Mouse (Mus musculus): ENCODE measurements around the gene Vhl. TPM values are rescaled to one million over a fixed set of nuclear protein-coding genes. Genes with fewer than 3 reads are reported as not detected.

The Vhl gene
- polyA plus RNA-seq, 1 experiment from 2014 or later, result 25.6 TPM

DNA sequence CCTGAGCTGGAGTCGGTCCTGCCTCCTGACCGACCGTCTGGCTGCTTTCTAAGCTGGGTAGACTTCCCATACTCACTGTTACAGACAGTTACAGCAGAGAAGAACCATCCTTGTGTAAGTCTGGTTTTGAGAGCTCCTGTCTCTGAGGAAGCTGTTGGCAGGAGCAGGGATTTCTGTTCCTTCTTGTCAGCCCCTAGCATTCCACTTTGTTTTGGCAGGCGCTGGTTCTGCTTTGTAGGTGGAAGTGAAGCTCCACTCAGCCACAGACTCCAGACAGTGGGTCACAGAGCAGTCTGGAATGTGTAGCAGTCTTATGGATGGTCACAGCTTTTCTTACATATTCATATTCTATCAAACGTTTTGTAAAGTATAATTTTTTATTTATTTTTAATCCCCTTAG, 6.6 kb downstream of the Vhl start:
- H3K4me1 ChIP-seq (replicated peaks), result peaks cover 3% of the 10 kb centered on the region
- H3K36me3 ChIP-seq, result peaks cover 40% of the 10 kb centered on the region
- no peak overlapping the region for H3K27ac ChIP-seq
- H3K4me2 ChIP-seq, result no peak overlapping the region
- no peaks in the 10 kb centered on the region for H3K27me3 ChIP-seq
- no peak for ATAC-seq (replicated peaks; ENCODE audit: insufficient number of reproducible peaks, insufficient read depth, low FRiP score, low read depth)
- H3K4me3 ChIP-seq, result no peak overlapping the region
- H3K9ac ChIP-seq, result no peak overlapping the region
- 73% methylated on average over 5 of the region's 5 CpGs for WGBS
- no peaks in the 10 kb centered on the region for H3K9me3 ChIP-seq (replicated peaks)

DNA sequence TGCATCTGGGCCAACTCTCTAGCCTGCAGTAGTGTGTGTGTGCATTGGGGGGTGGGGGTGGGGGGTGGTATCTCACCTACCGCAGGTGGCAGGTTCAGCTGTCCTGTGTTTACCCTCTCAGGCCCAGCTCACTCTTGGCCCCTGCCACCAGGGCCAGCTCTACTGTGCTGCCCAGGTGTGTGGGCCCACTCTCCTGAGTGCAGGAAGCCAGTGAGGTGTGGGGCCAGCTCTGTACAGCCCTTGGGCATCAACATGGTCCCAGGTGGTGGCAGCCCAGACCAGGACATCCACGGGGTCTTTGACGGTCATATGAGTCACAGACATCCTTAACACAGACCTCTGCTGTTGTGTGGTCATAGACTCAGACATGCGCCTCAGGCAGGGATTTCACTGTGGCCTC, 9.1 kb downstream of the Vhl start:
- WGBS, result 88% methylated on average over 4 of the region's 4 CpGs
- no peak overlapping the region for H3K4me2 ChIP-seq
- H3K27ac ChIP-seq, result no peak overlapping the region
- no peaks in the 10 kb centered on the region for H3K27me3 ChIP-seq
- peaks cover 35% of the 10 kb centered on the region for H3K36me3 ChIP-seq
- H3K9me3 ChIP-seq (replicated peaks), result no peaks in the 10 kb centered on the region
- H3K4me1 ChIP-seq (replicated peaks), result no peaks in the 10 kb centered on the region
- no peak overlapping the region for H3K4me3 ChIP-seq
- ATAC-seq (replicated peaks; ENCODE audit: insufficient number of reproducible peaks, insufficient read depth, low FRiP score, low read depth), result no peak; the same call in 1 of the 2 replicates
- H3K9ac ChIP-seq, result no peak overlapping the region

DNA sequence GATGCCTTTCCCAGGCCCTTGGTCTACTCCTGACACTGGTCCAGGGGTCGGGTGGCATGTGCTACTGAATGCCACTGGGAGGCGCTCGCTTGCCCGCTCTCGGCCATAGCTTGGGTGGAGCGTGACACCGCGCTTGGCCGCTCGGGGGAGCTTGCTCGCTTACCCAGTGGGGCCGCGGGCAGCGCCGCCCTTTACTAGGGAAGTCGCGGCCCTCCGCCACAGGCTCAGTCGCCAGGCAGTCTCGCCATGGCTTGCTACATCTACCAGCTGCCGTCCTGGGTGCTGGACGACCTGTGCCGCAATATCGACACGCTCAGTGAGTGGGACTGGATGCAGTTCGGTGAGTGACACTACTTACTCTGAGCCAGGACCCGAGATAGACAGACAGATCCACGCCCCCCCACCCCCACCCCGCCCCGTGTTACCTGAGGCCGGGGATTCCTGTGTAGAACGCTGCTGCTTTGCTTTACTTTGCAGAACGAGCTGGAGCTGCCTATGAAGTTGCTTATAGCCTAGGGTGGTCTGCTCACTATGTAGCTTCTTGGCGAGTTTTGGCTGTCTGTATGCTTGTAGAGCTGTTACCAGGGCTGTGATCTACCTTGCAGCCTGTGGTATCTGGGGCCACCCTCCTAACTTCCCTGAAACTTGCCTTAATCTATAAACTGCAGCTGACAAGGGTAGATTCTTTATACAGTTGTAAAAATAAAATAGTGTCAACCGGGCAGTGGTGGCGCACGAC, 14.7 kb downstream of the Vhl start, which contains the start of gene Irak2:
Gene Irak2 (plus strand): TSS at position 166 of the 739 bp plus-strand sequence.
- Histone ChIP-seq H3K4me2 (peak within 1 kb of the TSS; percentile 68), H3K4me3 (peak within 1 kb of the TSS; percentile 62), H3K27me3 (no peaks in the 10 kb centered on the region), H3K27ac (0 out of 2 replicates have a peak within 1 kb of the TSS, but pooled peaks have one; percentile 41), H3K9me3 (replicated peaks) (no peaks in the 10 kb centered on the region), H3K4me1 (replicated peaks) (peaks cover 5% of the 10 kb centered on the region; the same call in 1 of the 2 replicates), H3K9ac (peak within 1 kb of the TSS; percentile 68), H3K36me3 (no peaks in the 10 kb centered on the region)
- ATAC-seq (replicated peaks; ENCODE audit: insufficient number of reproducible peaks, insufficient read depth, low FRiP score, low read depth), result peak; percentile 94
- 7% methylated on average over 37 of the region's 37 CpGs for WGBS

DNA sequence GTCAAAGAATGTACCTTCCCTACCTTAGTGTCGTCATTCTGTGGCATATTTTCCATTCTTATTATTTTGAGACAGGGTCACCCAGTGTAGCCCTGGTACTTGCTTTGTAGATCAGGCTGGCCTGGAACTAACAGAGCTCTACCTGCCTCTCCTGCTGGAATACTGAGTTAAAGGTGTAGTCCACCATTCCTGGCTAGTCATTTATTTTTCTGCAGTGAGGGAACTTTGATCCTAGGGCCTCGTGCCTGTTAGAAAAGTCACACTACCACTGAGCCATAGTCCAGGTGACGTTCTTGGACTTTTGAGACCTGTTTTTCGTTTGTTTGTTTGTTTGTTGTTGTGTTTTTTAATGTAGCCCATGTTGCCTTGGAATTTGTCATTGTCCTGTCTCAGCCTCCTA, 15.4 kb downstream of the Vhl start:
- WGBS, result 76% methylated on average over 4 of the region's 4 CpGs
- peaks cover 5% of the 10 kb centered on the region; the same call in 1 of the 2 replicates for H3K4me1 ChIP-seq (replicated peaks)
- ATAC-seq (replicated peaks; ENCODE audit: insufficient number of reproducible peaks, insufficient read depth, low FRiP score, low read depth), result no peak
- H3K9me3 ChIP-seq (replicated peaks), result no peaks in the 10 kb centered on the region
- no peaks in the 10 kb centered on the region for H3K27me3 ChIP-seq
- no peak overlapping the region for H3K9ac ChIP-seq
- H3K4me2 ChIP-seq, result peak overlapping the region; percentile 68; the same call in 1 of the 2 replicates
- H3K27ac ChIP-seq, result no peak overlapping the region
- no peaks in the 10 kb centered on the region for H3K36me3 ChIP-seq
- H3K4me3 ChIP-seq, result peak overlapping the region; percentile 62; the same call in 1 of the 2 replicates

DNA sequence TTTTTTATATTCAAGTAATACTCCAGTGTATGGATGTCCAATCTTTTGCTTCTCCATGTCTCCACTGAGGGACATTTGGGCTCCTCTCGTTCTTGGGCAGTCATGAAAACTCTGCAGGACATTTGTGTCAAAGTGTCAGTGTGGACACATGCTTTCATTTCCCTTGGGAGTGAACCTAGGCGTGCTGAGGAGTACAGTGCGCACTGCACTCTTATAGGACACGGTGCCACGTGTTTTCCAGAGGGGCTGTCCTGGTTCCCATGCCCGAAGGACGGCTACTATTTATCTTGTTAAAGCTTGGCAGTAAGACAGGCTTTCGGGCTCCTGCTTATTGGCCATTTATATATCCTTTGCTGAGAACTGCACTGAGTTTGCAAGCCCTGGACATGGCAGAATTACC, 18.8 kb downstream of the Vhl start:
- Histone ChIP-seq H3K27me3 (no peaks in the 10 kb centered on the region), H3K4me1 (replicated peaks) (peaks cover 5% of the 10 kb centered on the region; the same call in 1 of the 2 replicates), H3K9ac (no peak overlapping the region), H3K9me3 (replicated peaks) (no peaks in the 10 kb centered on the region), H3K4me2 (no peak overlapping the region), H3K36me3 (no peaks in the 10 kb centered on the region), H3K27ac (no peak overlapping the region), H3K4me3 (no peak overlapping the region)
- 75% methylated on average over 8 of the region's 8 CpGs for WGBS
- ATAC-seq (replicated peaks; ENCODE audit: insufficient number of reproducible peaks, insufficient read depth, low FRiP score, low read depth), result no peak

DNA sequence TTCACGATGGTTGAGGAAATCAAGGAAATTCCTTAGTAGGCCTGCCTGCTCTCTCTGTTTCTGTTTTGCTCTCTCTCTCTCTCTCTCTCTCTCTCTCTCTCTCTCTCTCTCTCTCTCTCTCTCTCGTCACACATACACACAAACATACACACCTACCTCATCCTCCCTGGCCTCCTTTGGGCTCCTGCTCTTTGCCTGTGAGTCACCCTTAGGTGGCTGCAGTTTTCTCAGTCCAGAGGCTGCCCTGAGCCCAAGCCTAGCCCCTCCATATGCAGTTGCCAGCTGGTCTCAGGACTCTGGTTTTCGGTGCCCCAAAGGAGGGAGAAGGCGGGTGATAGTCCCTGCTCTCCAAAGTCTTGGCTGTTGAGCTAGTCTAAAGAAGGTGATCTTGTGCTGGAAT, 19.3 kb downstream of the Vhl start:
- 60% methylated on average over 4 of the region's 4 CpGs for WGBS
- ATAC-seq (replicated peaks; ENCODE audit: insufficient number of reproducible peaks, insufficient read depth, low FRiP score, low read depth), result no peak
- H3K9me3 ChIP-seq (replicated peaks), result no peaks in the 10 kb centered on the region
- H3K4me1 ChIP-seq (replicated peaks), result peaks cover 4% of the 10 kb centered on the region; the same call in 1 of the 2 replicates
- no peak overlapping the region for H3K9ac ChIP-seq
- H3K27me3 ChIP-seq, result no peaks in the 10 kb centered on the region
- H3K27ac ChIP-seq, result no peak overlapping the region
- H3K4me3 ChIP-seq, result no peak overlapping the region
- no peaks in the 10 kb centered on the region for H3K36me3 ChIP-seq
- H3K4me2 ChIP-seq, result no peak overlapping the region

DNA sequence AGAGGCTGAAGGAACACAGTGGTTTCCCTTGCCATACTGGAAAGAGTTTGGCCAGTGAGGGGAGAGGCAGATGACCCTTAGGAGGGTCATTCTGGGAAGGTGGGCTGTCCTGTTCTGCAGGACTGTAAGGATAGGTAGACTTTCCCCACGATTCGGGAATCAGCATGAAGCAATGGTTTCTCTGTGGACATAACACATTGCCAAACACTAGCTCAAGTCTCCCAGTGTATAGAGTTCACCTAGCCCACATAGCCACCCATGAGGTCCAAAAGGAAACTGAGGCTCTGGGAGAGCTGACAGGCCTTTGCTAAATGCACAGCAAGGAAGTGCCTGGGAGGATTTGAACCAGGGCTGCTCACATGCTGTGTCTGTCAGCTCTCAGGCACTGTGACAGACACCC, 20.2 kb downstream of the Vhl start:
- Histone ChIP-seq H3K4me2 (no peak overlapping the region), H3K9me3 (replicated peaks) (no peaks in the 10 kb centered on the region), H3K9ac (no peak overlapping the region), H3K36me3 (no peaks in the 10 kb centered on the region), H3K27ac (peak overlapping the region; percentile 51), H3K27me3 (no peaks in the 10 kb centered on the region), H3K4me1 (replicated peaks) (no peaks in the 10 kb centered on the region), H3K4me3 (no peak overlapping the region)
- 89% methylated on average over 2 of the region's 2 CpGs for WGBS
- no peak for ATAC-seq (replicated peaks; ENCODE audit: insufficient number of reproducible peaks, insufficient read depth, low FRiP score, low read depth)

DNA sequence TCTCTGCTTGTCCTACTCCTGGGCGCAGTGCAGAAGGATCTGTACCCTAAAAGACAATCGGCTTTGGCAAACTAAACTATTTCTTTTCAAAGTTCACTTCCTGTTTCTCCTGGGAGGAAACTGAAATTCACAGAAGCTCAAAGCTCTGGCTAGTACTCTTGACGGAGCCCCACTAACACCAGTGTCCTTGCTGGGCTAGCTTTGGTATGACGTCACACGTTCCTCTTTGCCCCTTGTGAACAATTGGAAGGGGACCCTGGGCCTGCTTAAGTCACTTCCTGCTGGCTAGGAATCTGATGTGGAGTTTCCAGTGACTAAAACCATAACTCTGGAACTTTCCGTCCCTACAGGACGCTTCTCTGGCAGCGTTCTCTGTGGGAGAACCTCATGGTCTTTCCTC, 21.0 kb downstream of the Vhl start:
- Histone ChIP-seq H3K4me1 (replicated peaks) (no peaks in the 10 kb centered on the region), H3K9ac (no peak overlapping the region), H3K9me3 (replicated peaks) (no peaks in the 10 kb centered on the region), H3K27ac (peak overlapping the region; percentile 51), H3K4me2 (no peak overlapping the region), H3K36me3 (no peaks in the 10 kb centered on the region), H3K4me3 (no peak overlapping the region), H3K27me3 (no peaks in the 10 kb centered on the region)
- no peak; the same call in 1 of the 2 replicates for ATAC-seq (replicated peaks; ENCODE audit: insufficient number of reproducible peaks, insufficient read depth, low FRiP score, low read depth)
- WGBS, result 63% methylated on average over 8 of the region's 8 CpGs

DNA sequence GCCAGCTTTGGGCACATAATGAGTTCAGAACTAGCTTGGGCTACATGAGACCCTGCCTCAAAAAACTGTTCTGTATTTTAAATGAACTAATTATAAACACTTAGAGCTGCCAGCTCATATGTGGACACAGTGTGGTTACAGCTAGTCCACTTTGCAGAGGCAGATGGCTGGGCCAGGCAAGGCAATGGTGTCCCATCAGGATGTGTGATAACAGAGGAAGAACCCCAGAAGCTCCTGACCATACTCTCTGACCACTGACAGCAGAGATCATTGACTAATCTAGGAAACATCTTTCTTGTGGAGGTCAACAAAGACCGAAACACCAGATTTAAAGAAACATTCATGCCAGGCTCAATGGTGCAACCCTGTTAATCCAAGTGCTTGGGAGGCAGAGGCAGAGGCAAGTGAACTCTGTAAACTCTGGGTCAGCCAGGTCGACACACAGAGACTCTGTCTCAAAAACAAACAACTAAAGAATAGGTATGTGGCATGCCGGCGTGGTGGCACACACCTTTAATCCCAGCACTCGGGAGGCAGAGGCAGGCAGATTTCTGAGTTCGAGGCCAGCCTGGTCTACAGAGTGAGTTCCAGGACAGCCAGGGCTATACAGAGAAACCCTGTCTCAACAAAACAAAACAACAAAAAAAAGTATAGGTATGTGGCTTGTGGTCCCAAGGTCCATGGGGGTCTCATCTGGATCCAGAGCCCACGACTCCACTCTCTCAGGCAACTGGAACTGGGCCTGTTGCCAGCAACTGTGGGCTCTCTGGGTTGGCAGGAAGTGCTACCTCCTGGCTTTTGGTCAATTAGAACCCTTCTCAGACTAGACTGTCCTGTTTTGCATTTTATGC, 25.8 kb downstream of the Vhl start:
- H3K4me3 ChIP-seq, result no peak overlapping the region
- no peak for ATAC-seq (replicated peaks; ENCODE audit: insufficient number of reproducible peaks, insufficient read depth, low FRiP score, low read depth)
- H3K9ac ChIP-seq, result no peak overlapping the region
- no peaks in the 10 kb centered on the region for H3K27me3 ChIP-seq
- no peaks in the 10 kb centered on the region for H3K9me3 ChIP-seq (replicated peaks)
- no peak overlapping the region for H3K4me2 ChIP-seq
- 80% methylated on average over 7 of the region's 7 CpGs for WGBS
- no peak overlapping the region for H3K27ac ChIP-seq
- H3K4me1 ChIP-seq (replicated peaks), result 0 out of 2 replicates have a peak, but pooled peaks cover 5% of the 10 kb centered on the region
- no peaks in the 10 kb centered on the region for H3K36me3 ChIP-seq

DNA sequence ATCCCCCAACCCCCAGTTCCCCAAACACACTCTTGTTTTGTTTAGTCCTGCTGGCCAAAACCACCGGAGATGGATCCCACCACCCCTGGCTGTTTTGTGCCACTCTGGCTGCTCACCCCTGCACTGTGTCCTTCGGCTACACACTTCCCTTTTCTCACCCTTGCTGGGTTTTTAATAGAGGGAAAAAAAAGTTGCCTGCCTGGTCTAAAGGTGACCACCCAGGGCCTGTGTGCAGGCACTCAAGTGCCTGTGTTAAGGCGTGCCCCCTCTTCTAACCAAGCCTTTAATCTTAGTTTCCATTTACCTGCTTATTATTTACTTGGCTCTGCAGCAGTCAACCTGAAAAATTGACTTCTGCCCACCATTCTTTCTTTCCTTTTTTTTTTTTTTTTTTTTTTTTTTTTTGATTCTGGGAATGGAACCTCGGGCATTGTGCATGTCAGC, 26.5 kb downstream of the Vhl start:
- no peak overlapping the region for H3K9ac ChIP-seq
- ATAC-seq (replicated peaks; ENCODE audit: insufficient number of reproducible peaks, insufficient read depth, low FRiP score, low read depth), result no peak
- H3K4me1 ChIP-seq (replicated peaks), result 0 out of 2 replicates have a peak, but pooled peaks cover 5% of the 10 kb centered on the region
- H3K4me3 ChIP-seq, result no peak overlapping the region
- no peak overlapping the region for H3K27ac ChIP-seq
- no peaks in the 10 kb centered on the region for H3K9me3 ChIP-seq (replicated peaks)
- no peaks in the 10 kb centered on the region for H3K27me3 ChIP-seq
- no peaks in the 10 kb centered on the region for H3K36me3 ChIP-seq
- 72% methylated on average over 4 of the region's 4 CpGs for WGBS
- H3K4me2 ChIP-seq, result no peak overlapping the region

DNA sequence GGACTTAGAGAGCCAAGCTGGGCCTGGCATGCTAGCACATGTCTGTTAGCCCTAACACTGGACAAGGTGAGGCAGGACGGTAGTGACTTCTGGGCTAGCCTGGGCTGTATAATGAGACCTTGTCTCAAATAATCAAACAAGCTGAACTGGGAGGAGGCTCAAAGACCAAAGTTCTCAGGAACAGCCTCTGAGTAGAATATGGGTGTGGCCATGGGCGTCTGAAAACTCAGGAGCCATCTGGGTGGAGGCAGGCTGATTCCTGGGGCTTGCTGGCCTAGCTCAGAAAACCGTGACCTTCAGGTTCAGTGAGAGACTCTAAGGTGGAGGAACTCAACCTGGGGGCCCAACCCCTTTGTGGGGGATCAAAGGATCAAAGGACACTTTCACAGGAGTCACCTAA, 27.9 kb downstream of the Vhl start:
- H3K4me3 ChIP-seq, result no peak overlapping the region
- H3K4me2 ChIP-seq, result no peak overlapping the region
- no peaks in the 10 kb centered on the region for H3K27me3 ChIP-seq
- H3K9ac ChIP-seq, result no peak overlapping the region
- no peaks in the 10 kb centered on the region for H3K9me3 ChIP-seq (replicated peaks)
- H3K27ac ChIP-seq, result no peak overlapping the region
- H3K36me3 ChIP-seq, result no peaks in the 10 kb centered on the region
- 0 out of 2 replicates have a peak, but pooled peaks cover 5% of the 10 kb centered on the region for H3K4me1 ChIP-seq (replicated peaks)
- WGBS, result 65% methylated on average over 3 of the region's 3 CpGs
- ATAC-seq (replicated peaks; ENCODE audit: insufficient number of reproducible peaks, insufficient read depth, low FRiP score, low read depth), result no peak

Data from heart, embryonic 15.5 days (tissue).